Mouse (Mus musculus): ENCODE results near the gene Rnf2.
"Not testable (repeated sequence)": the region's sequence is repeated elsewhere in the genome, so short reads cannot be mapped to it uniquely, and the experiment has no call there.

Rnf2 gene

GRCm38 (mm10) chr1:151484754-151485153 lies 16.0 kb downstream of the Rnf2 start:
- no peak for DNase-seq (ENCODE audit: low spot score)

GRCm38 (mm10) chr1:151483568-151483967 lies 17.2 kb downstream of the Rnf2 start:
- DNase-seq (ENCODE audit: low spot score): no peak

- DNase-seq (ENCODE audit: low spot score): no peak
These were observed 18.3 kb downstream of the Rnf2 start for GRCm38 (mm10) chr1:151482497-151482896.

- DNase-seq (ENCODE audit: low spot score): not testable (repeated sequence)
These were observed 28.4 kb downstream of the Rnf2 start for GRCm38 (mm10) chr1:151472386-151472785.

GRCm38 (mm10) chr1:151471429-151471828 lies 29.3 kb downstream of the Rnf2 start:
- DNase-seq (ENCODE audit: low spot score): no peak

GRCm38 (mm10) chr1:151466571-151466970 lies 34.2 kb downstream of the Rnf2 start:
- no peak for DNase-seq (ENCODE audit: low spot score)

GRCm38 (mm10) chr1:151464914-151465313 lies 35.8 kb downstream of the Rnf2 start:
- DNase-seq (ENCODE audit: low spot score): no peak

GRCm38 (mm10) chr1:151461265-151461664 lies 39.5 kb downstream of the Rnf2 start:
- no peak for DNase-seq (ENCODE audit: low spot score)

GRCm38 (mm10) chr1:151457087-151457486 lies 43.7 kb downstream of the Rnf2 start:
- DNase-seq (ENCODE audit: low spot score): no peak

- DNase-seq (ENCODE audit: low spot score): no peak
These were observed 48.8 kb downstream of the Rnf2 start for GRCm38 (mm10) chr1:151451946-151452345.

GRCm38 (mm10) chr1:151450851-151451250 lies 49.9 kb downstream of the Rnf2 start:
- no peak for DNase-seq (ENCODE audit: low spot score)

- no peak for DNase-seq (ENCODE audit: low spot score)
These were observed 50.9 kb downstream of the Rnf2 start for GRCm38 (mm10) chr1:151449866-151450265.

- DNase-seq (ENCODE audit: low spot score): no peak
These were observed 65.3 kb downstream of the Rnf2 start for GRCm38 (mm10) chr1:151435431-151435830.

- DNase-seq (ENCODE audit: low spot score): no peak
These were observed 71.4 kb downstream of the Rnf2 start for GRCm38 (mm10) chr1:151429316-151429715.

- peak; percentile 97 for DNase-seq (ENCODE audit: low spot score)
These were observed 72.2 kb downstream of the Rnf2 start, which contains the start of the genes Swt1 and Trmt1l for GRCm38 (mm10) chr1:151428263-151429221. Gene Swt1 (minus strand): TSS chr1:151428455. Gene Trmt1l (plus strand): TSS chr1:151428542.

- no peak for DNase-seq (ENCODE audit: low spot score)
These were observed 72.9 kb downstream of the Rnf2 start for GRCm38 (mm10) chr1:151427888-151428262.

- no peak for DNase-seq (ENCODE audit: low spot score)
These were observed 73.7 kb downstream of the Rnf2 start for GRCm38 (mm10) chr1:151426947-151427600.

- no peak for DNase-seq (ENCODE audit: low spot score)
These were observed 78.6 kb downstream of the Rnf2 start for GRCm38 (mm10) chr1:151422178-151422577.

GRCm38 (mm10) chr1:151409827-151410226 lies 90.9 kb downstream of the Rnf2 start:
- DNase-seq (ENCODE audit: low spot score): no peak
